Mouse (Mus musculus) lung, adult 2 months (tissue): ENCODE data around the gene Myzap.

Experiments used
- CTCF ChIP-seq: fragments of 200-500 bp; IDR thresholded peaks from 2 replicates; pipeline ENCODE4 v1.5.1; 2011; ENCODE audit warnings: mild to moderate bottlenecking, low read length, control low read depth; ENCODE audit not compliant: insufficient read depth
- POLR2A ChIP-seq: fragments of 200-500 bp; IDR thresholded peaks from 2 replicates; pipeline ENCODE4 v1.6.1; 2011; ENCODE audit warnings: low read depth, mild to moderate bottlenecking, control low read depth, low read length, borderline replicate concordance; ENCODE audit errors: extremely low read depth

DNA sequence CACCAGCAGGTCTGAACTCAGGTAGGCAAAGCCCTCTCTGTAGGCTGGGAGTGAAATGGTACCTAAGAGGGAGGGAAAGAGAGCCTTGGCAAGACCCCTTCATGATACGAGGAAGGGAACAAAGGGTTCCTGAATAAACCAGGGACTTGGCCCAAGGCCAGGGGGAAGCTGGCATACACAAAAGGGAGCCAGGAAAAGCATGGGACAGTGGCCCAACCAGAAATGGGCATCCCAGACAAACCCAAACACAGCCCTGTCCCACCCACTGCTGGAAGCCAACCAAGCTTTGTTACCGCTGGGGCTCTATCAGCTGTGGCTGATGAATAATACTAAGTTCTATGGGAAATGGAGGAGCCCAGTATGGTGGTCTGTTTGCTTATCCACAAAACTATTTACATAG, 34.4 kb downstream of the Myzap start:
- TF ChIP-seq CTCF (no peak), POLR2A (no peak)
